Mouse (Mus musculus) brain, adult 2 months (tissue): ENCODE results near the gene Tceanc2.

Experiments
- DNase-seq: peaks from one replicate; pipeline ENCODE4 v3.0.0; 2011; ENCODE audit warnings: low read depth, low spot score

Tceanc2 gene

DNA sequence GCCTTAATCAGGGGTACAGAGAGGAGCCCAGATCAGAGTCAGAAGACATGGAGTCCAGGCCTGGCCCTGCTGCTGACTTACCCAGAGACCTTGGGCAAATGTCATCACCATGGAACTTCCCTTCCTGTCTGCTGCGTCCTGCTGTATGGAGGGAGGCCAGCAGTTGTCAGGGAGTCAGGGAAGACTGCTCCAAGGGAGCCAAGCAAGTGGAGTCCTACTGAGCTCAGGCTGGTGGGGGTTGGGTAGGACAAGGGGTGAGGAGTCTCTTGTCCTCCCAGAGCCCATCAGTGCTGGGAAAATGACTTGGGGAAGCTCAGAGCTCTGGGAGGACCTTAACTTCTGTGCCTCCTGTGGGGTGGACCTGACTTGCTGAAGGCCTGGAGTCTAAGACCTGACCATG, 94.6 kb downstream of the Tceanc2 start:
- DNase-seq: no peak
